Mouse (Mus musculus) thymus, postnatal 0 days (tissue): ENCODE measurements around the gene Ddrgk1. TPM values are rescaled to one million over a fixed set of nuclear protein-coding genes. Genes with fewer than 3 reads are reported as not detected.

Experiments used
- polyA plus RNA-seq: library from polyadenylated mRNA; unstranded; fragments of >200 nt; fragmentation: Nextera tagmentation; extraction: Ambion mirVana; gene quantifications from 2 replicates; pipeline ENCODE4 v1.2.1, GENCODE M21; 2015

Ddrgk1 gene
- polyA plus RNA-seq, 1 experiment from 2014 or later: 61.4 TPM

Other genes starting within 250 kb of the Ddrgk1 start
- gene Vps16, start 240.3 kb downstream of the Ddrgk1 start, polyA plus RNA-seq: 97.7 and 101 TPM in 2 replicates
- 6.5 and 8.0 TPM in 2 replicates for gene Pced1a, start 240.0 kb downstream of the Ddrgk1 start, polyA plus RNA-seq
- gene Ptpra, start 214.4 kb downstream of the Ddrgk1 start, polyA plus RNA-seq: 73.8 and 85.4 TPM in 2 replicates
- 140 and 150 TPM in 2 replicates for gene Mrps26, start 100.9 kb downstream of the Ddrgk1 start, polyA plus RNA-seq
- gene Oxt, start 88.5 kb downstream of the Ddrgk1 start, polyA plus RNA-seq: 0.55 and 1.3 TPM in 2 replicates
- 1.6 and 2.7 TPM in 2 replicates for gene Avp, start 82.1 kb downstream of the Ddrgk1 start, polyA plus RNA-seq
- gene Fastkd5, start 34.6 kb downstream of the Ddrgk1 start, polyA plus RNA-seq: 13.6 and 16.7 TPM in 2 replicates
- gene Ubox5, start 34.6 kb downstream of the Ddrgk1 start, polyA plus RNA-seq: 8.6 and 9.3 TPM in 2 replicates
- gene Lzts3, start 21.9 kb downstream of the Ddrgk1 start, polyA plus RNA-seq: 0.55 and 0.58 TPM in 2 replicates
- gene Itpa, start 3.0 kb upstream of the Ddrgk1 start, polyA plus RNA-seq: 107 and 112 TPM in 2 replicates
- gene Slc4a11, start 32.9 kb upstream of the Ddrgk1 start, polyA plus RNA-seq: 0.23 and 0.49 TPM in 2 replicates
- gene 4930402H24Rik, start 241.7 kb upstream of the Ddrgk1 start, polyA plus RNA-seq: 11.0 and 11.2 TPM in 2 replicates
- gene Atrn, start 241.8 kb upstream of the Ddrgk1 start, polyA plus RNA-seq: 3.0 and 5.0 TPM in 2 replicates